35 mouse cellular contexts compared by ENCODE assay signal in genomic region chr14:20482051-20482751, GRCm38 (mm10). TPM values are rescaled to one million over a fixed set of nuclear protein-coding genes. Genes with fewer than 3 reads are reported as not detected.
"Had no signal": no experiment of that assay in that cellular context is flagged by ENCODE, and none has a peak within 500 bp of the region (broad histone marks: within the 10 kb centered on the region; RNA-seq: fewer than 3 reads in every experiment).

No protein-coding gene starts in this region.

- H3K27ac ChIP-seq: heart, embryonic 13.5 days; heart, embryonic 15.5 days; hindbrain, embryonic 10.5 days; hindbrain, embryonic 12.5 days; hindbrain, embryonic 13.5 days; hindbrain, embryonic 14.5 days; hindbrain, embryonic 15.5 days; hindbrain, postnatal 0 days; intestine, embryonic 15.5 days; kidney, embryonic 15.5 days; kidney, postnatal 0 days; layer of hippocampus, adult 2 months; left cerebral cortex, adult 2 months had no signal

- H3K9me3 ChIP-seq: heart, embryonic 12.5 days; heart, embryonic 13.5 days; heart, embryonic 15.5 days; hindbrain, embryonic 10.5 days; hindbrain, embryonic 12.5 days; hindbrain, embryonic 13.5 days; hindbrain, embryonic 15.5 days; intestine, embryonic 15.5 days; kidney, embryonic 15.5 days had no signal

- H3K27me3 ChIP-seq: heart, embryonic 12.5 days; heart, embryonic 13.5 days; heart, embryonic 15.5 days; hindbrain, embryonic 15.5 days; intestine, embryonic 15.5 days; kidney, embryonic 15.5 days had no signal

- H3K9ac ChIP-seq: heart, embryonic 12.5 days; heart, embryonic 13.5 days; heart, embryonic 15.5 days; hindbrain, embryonic 12.5 days; hindbrain, embryonic 13.5 days; hindbrain, embryonic 14.5 days; hindbrain, embryonic 15.5 days; intestine, embryonic 15.5 days; kidney, embryonic 15.5 days had no signal

- ATAC-seq: hindbrain, embryonic 16.5 days; hindbrain, postnatal 0 days; inflammation-experienced regulatory T-cells, adult 6 months; intestine, embryonic 15.5 days; intestine, embryonic 16.5 days; intestine, postnatal 0 days had no signal

- H3K4me3 ChIP-seq: heart, embryonic 12.5 days; heart, embryonic 13.5 days; heart, embryonic 15.5 days; hindbrain, embryonic 10.5 days; hindbrain, embryonic 12.5 days; hindbrain, embryonic 13.5 days; hindbrain, embryonic 15.5 days; intestine, embryonic 15.5 days; kidney, embryonic 15.5 days; layer of hippocampus, adult 2 months; left cerebral cortex, adult 2 months had no signal

- DNase-seq: heart, postnatal 10 days; heart, postnatal 14 days; heart, postnatal 36 days; heart, postnatal 4 days; kidney, adult 11 months; kidney, adult 18-20 months; kidney, adult 2 months; kidney, adult 8-10 months; kidney, postnatal 10 days; kidney, postnatal 14 days; kidney, postnatal 25 days; kidney, postnatal 36 days; kidney, postnatal 4 days; layer of hippocampus, adult 9-11 months; layer of hippocampus, postnatal 36 days had no signal

- H3K4me2 ChIP-seq: heart, embryonic 11.5 days; heart, embryonic 12.5 days; heart, embryonic 13.5 days; heart, embryonic 15.5 days; hindbrain, embryonic 12.5 days; hindbrain, embryonic 13.5 days; hindbrain, embryonic 14.5 days; hindbrain, embryonic 15.5 days; intestine, embryonic 15.5 days; kidney, embryonic 15.5 days had no signal

- H3K36me3 ChIP-seq: intestine, embryonic 15.5 days had no signal

RNA-seq across cellular contexts. Expression of gene Cfap70, which starts 30.2 kb away (rescaled TPM):
- total RNA-seq: heart, postnatal 25 days; heart, postnatal 36 days had no signal
- polyA plus RNA-seq: heart, embryonic 11.5 days; heart, embryonic 12.5 days; inflammation-experienced regulatory T-cells, adult 6 months; intestine, postnatal 0 days had no signal
